Mouse (Mus musculus): ENCODE data around the gene Ggt7. TPM values are rescaled to one million over a fixed set of nuclear protein-coding genes. Genes with fewer than 3 reads are reported as not detected.

Ggt7 gene
- polyA plus RNA-seq, 1 experiment from 2014 or later, result 11.4 TPM

DNA sequence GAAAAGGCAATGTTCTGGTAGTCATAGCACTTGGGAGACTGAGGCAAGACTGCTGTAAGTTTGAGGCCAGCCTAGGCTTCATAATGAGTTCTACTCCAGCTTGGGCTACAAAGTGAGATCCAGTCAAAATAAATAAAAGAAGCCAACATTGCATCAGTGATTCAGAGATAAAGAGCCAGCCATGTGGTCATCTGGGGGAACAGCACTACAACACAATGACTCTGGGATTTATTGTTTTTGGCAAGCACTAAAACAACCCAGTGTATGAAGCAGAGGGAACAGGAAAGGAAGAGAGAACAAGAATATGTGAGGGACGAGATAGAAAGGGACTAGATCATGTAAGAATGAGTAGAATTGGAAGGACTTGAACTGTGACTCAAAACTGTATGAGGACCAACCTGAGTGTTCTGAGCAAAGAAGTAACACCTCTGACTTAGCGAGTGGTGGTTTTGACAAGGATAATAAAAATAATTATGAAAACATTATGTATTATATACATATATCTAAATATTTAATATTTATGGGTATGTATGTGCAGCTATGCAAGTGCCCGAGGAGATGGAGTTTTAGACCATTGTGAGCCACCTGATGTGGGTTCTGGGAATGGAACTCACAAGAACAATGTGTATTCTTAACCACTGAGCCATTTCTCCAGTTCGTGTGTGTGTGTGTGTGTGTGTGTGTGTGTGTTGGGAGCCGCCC lies 19.9 kb upstream of the Ggt7 start:
- no peak overlapping the region for H3K27ac ChIP-seq
- no peak for ATAC-seq (ENCODE audit: insufficient number of reproducible peaks, insufficient read depth, low FRiP score, low TSS enrichment)
- no peak overlapping the region for H3K9ac ChIP-seq
- 80% methylated on average over 5 of the region's 5 CpGs for WGBS
- no peak overlapping the region for H3K4me3 ChIP-seq
- H3K4me2 ChIP-seq (replicated peaks), result no peak overlapping the region
- H3K4me1 ChIP-seq, result no peaks in the 10 kb centered on the region
- no peaks in the 10 kb centered on the region for H3K36me3 ChIP-seq
- no peaks in the 10 kb centered on the region for H3K27me3 ChIP-seq
- H3K9me3 ChIP-seq, result no peaks in the 10 kb centered on the region

DNA sequence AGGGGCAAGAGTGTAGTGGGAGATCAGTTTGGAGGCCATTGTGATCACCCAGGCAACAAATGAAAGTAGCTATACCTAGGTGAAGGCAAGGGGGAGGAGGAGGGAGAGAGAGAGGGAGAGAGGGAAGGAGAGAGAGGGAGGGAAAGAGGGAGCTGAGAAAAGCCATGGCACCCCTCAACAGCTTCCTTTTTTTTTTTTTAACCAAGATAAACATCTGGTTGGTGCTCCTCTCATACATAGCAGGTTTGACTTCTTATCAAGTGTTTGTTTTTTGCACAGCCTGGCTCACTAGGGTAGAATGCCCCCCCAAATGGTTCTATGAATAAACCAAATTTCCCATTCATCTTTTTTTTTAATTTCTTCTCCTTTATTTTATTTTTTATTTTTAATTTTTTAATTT lies 18.3 kb upstream of the Ggt7 start:
- ATAC-seq (ENCODE audit: insufficient number of reproducible peaks, insufficient read depth, low FRiP score, low TSS enrichment), result no peak
- H3K36me3 ChIP-seq, result no peaks in the 10 kb centered on the region
- H3K9me3 ChIP-seq, result no peaks in the 10 kb centered on the region
- no peak overlapping the region for H3K9ac ChIP-seq
- no peak overlapping the region for H3K4me2 ChIP-seq (replicated peaks)
- 0 out of 2 replicates have a peak, but pooled peaks cover 8% of the 10 kb centered on the region for H3K4me1 ChIP-seq
- no peak overlapping the region for H3K4me3 ChIP-seq
- H3K27me3 ChIP-seq, result no peaks in the 10 kb centered on the region
- H3K27ac ChIP-seq, result no peak overlapping the region

DNA sequence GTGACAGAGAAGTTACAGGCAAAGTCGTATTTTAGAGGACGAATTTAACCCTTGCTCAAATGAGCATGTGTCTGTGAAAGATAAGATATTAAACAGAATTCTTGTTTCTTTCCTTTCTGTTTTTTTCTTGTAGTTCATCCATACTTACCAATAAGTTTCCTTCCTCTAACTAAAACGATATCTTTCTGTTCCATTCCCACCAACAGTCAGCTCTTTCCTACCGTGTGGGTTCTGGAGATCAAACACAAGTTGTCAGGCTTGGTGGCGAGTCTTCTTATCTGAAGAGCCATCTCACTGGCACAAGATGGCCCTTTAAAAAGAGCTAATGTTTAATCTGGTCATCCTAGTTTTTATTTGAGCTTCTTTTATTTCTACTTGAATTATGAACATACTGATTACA lies 9.3 kb upstream of the Ggt7 start:
- no peaks in the 10 kb centered on the region for H3K9me3 ChIP-seq
- no peak overlapping the region for H3K4me3 ChIP-seq
- no peak for ATAC-seq (ENCODE audit: insufficient number of reproducible peaks, insufficient read depth, low FRiP score, low TSS enrichment)

DNA sequence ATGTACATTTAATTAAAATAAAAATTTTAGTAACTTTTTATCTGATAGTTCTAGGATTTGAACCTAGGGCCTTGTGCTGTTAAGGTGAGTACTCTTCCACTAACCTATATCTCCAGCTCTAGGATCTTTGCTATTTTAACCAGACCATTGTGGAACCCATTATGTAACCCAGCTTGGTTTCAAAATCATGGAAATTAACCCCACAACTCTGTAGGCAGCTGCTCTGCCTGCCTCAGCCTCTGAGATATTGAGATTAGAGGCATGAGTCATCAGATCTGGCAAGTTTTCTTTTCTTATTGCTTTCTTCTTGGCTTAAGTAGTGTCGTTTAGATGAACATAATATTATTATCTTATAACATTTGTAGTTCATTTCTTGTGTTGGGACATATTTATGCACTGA lies 6.3 kb upstream of the Ggt7 start:
- Histone ChIP-seq H3K36me3 (no peaks in the 10 kb centered on the region), H3K4me3 (no peak overlapping the region), H3K27me3 (no peaks in the 10 kb centered on the region), H3K9ac (no peak overlapping the region), H3K27ac (no peak overlapping the region), H3K4me1 (no peaks in the 10 kb centered on the region), H3K4me2 (replicated peaks) (no peak overlapping the region), H3K9me3 (no peaks in the 10 kb centered on the region)
- ATAC-seq (ENCODE audit: insufficient number of reproducible peaks, insufficient read depth, low FRiP score, low TSS enrichment), result no peak
- WGBS, result 54% methylated on average over 1 of the region's 1 CpGs

More for the DNA sequence above, 9.3 kb upstream of the Ggt7 start:
- WGBS, result 76% methylated on average over 5 of the region's 5 CpGs
- no peaks in the 10 kb centered on the region for H3K27me3 ChIP-seq
- H3K9ac ChIP-seq, result no peak overlapping the region
- no peaks in the 10 kb centered on the region for H3K36me3 ChIP-seq
- H3K4me2 ChIP-seq (replicated peaks), result no peak overlapping the region
- H3K27ac ChIP-seq, result no peak overlapping the region
- 0 out of 2 replicates have a peak, but pooled peaks cover 4% of the 10 kb centered on the region for H3K4me1 ChIP-seq

DNA sequence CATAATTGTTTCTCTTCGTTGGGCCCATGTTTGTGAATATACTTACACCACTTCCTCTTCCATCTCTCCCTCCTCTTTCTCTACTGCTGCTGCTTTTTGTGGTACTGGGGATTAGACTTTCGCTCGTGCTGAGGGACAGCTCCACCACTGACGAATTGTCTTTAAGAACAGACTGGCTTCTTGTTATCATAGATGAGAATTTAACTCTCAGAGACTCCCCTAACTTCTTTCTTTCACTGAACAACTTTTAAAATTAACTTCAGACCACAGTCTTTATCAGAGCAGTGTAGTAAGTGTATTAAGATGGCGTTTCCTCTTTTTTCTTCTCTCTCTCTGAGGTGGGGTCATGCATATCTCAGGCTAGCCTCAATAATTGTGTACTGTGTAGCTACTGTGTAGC lies 5.7 kb upstream of the Ggt7 start:
- no peaks in the 10 kb centered on the region for H3K36me3 ChIP-seq
- H3K27me3 ChIP-seq, result no peaks in the 10 kb centered on the region
- no peak overlapping the region for H3K9ac ChIP-seq
- H3K9me3 ChIP-seq, result no peaks in the 10 kb centered on the region
- H3K4me2 ChIP-seq (replicated peaks), result no peak overlapping the region
- 0 out of 2 replicates have a peak, but pooled peaks cover 3% of the 10 kb centered on the region for H3K4me1 ChIP-seq
- WGBS, result 57% methylated on average over 5 of the region's 5 CpGs
- no peak overlapping the region for H3K27ac ChIP-seq
- no peak overlapping the region for H3K4me3 ChIP-seq
- ATAC-seq (ENCODE audit: insufficient number of reproducible peaks, insufficient read depth, low FRiP score, low TSS enrichment), result no peak

DNA sequence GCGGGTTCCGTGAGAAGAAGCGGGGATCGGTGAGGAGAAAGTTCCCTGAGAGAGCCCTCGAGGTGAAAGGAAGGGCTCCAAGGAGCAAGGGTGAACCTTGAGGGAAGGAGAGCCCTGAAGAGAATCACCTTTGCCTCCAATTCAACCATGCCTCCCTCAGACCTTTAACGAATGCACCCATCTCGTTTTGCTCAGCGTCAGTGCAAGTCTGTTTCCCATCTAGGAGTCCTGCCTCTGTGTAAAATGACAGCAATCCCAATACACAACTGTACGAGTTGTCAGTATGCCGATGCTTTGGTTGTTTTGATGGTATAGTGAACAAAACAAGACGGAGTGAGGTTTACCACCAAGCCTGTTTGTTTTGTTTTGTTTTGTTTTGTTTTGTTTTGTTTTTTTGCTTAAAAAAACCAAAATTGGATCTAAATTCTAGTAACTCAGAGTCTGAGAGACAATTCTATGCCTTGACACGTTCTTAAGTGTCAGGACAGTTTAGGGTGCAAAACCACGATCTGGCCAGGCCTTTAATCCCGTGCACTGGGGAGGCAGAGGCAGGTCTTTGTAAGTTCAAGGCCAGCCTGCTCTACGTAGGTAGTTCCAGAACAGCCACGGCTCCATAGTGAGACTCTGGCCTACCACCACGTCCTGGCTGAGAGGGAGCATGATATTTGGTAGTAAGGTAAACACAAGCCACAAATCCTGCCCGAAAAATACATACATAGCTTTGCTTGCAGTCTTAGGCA lies 664 bp upstream of the Ggt7 start:
- 24% methylated on average over 18 of the region's 18 CpGs for WGBS
- ATAC-seq (ENCODE audit: insufficient number of reproducible peaks, insufficient read depth, low FRiP score, low TSS enrichment), result no peak

DNA sequence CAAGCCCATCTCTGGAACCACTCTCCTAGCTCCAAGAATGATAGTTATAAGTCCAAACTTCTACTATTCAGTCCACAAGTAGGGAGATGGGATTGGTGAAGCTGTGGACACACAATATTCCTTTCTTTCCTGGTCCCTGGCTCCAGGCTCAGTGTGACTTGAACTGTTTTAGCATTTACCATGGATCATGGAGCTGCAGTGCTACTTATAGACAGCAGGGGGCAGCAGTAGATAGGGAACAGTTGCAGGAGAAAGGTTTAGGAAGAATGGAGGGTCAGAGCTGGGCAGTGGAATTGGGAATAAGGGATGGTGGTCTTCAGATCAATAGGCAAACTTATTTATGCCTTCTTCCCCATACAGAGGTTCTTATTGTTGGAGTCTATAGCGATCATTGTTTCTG lies 2.1 kb downstream of the Ggt7 start:
- H3K27me3 ChIP-seq, result peaks cover 26% of the 10 kb centered on the region
- no peaks in the 10 kb centered on the region for H3K9me3 ChIP-seq
- ATAC-seq (ENCODE audit: insufficient number of reproducible peaks, insufficient read depth, low FRiP score, low TSS enrichment), result no peak
- H3K9ac ChIP-seq, result no peak overlapping the region
- H3K4me2 ChIP-seq (replicated peaks), result no peak overlapping the region
- WGBS, result 4% methylated on average over 1 of the region's 1 CpGs
- no peak overlapping the region for H3K27ac ChIP-seq
- H3K4me1 ChIP-seq, result peaks cover 3% of the 10 kb centered on the region; the same call in 1 of the 2 replicates
- no peaks in the 10 kb centered on the region for H3K36me3 ChIP-seq
- H3K4me3 ChIP-seq, result no peak overlapping the region

More for the DNA sequence above, 664 bp upstream of the Ggt7 start:
- peak overlapping the region; percentile 60 for H3K4me2 ChIP-seq (replicated peaks)
- H3K36me3 ChIP-seq, result no peaks in the 10 kb centered on the region
- H3K27me3 ChIP-seq, result peaks cover 21% of the 10 kb centered on the region
- H3K9ac ChIP-seq, result peak overlapping the region; percentile 60
- H3K4me1 ChIP-seq, result peaks cover 3% of the 10 kb centered on the region; the same call in 1 of the 2 replicates
- H3K27ac ChIP-seq, result no peak overlapping the region
- H3K4me3 ChIP-seq, result peak overlapping the region; percentile 76
- H3K9me3 ChIP-seq, result no peaks in the 10 kb centered on the region

DNA sequence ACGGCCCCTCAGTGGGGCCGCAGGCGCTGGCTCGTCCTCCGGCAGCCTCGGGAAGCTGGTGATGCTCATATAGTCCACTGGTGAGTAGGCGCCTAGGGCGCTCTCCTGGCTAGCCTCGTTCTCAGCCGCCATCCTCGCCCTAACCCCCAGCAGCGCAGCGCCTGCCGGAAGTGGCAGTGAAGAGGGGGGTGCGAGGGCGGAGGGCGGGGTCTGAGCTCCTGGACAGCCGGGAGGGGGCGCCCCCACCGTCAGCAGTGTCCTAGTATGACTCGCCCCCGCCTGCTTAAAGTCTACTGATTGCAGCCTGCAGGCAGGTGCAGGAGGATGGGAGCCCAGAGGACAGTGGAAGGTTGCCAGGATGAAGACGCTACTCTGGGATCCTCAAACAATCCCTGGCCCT lies 3.4 kb downstream of the Ggt7 start:
- no peaks in the 10 kb centered on the region for H3K9me3 ChIP-seq
- no peak for ATAC-seq (ENCODE audit: insufficient number of reproducible peaks, insufficient read depth, low FRiP score, low TSS enrichment)
- 2% methylated on average over 23 of the region's 23 CpGs for WGBS

DNA sequence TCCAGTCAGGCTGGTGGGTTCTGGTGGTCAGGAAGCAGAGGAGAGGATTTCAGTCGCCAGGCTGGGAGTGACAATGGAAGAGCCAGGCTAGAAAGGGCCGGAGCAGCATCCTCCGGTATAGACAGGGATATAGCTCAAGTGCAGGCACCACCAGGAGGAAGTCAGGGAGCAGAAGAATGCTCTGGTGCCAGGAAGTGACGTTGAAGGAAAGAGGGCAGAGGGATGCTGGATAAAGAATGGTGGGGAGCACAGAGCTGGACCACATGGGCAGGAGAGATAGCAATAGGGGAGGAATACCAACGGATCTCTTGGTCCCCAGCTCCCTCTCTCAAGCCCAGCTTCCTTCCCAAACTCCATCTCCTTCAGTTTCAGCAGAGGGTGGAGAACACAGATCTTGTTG lies 4.5 kb downstream of the Ggt7 start:
- Histone ChIP-seq H3K4me3 (0 out of 2 replicates have a peak overlapping the region, but pooled peaks have one; percentile 42), H3K27ac (no peak overlapping the region), H3K9me3 (no peaks in the 10 kb centered on the region), H3K4me2 (replicated peaks) (0 out of 2 replicates have a peak overlapping the region, but pooled peaks have one; percentile 68), H3K4me1 (no peaks in the 10 kb centered on the region; the same call in 1 of the 2 replicates), H3K27me3 (peaks cover 26% of the 10 kb centered on the region), H3K36me3 (no peaks in the 10 kb centered on the region), H3K9ac (no peak overlapping the region)
- 60% methylated on average over 5 of the region's 5 CpGs for WGBS
- ATAC-seq (ENCODE audit: insufficient number of reproducible peaks, insufficient read depth, low FRiP score, low TSS enrichment), result no peak

More for the DNA sequence above, 3.4 kb downstream of the Ggt7 start:
- Histone ChIP-seq H3K4me2 (replicated peaks) (peak overlapping the region; percentile 68), H3K27me3 (peaks cover 26% of the 10 kb centered on the region), H3K4me3 (peak overlapping the region; percentile 42), H3K27ac (no peak overlapping the region), H3K36me3 (no peaks in the 10 kb centered on the region), H3K9ac (peak overlapping the region; percentile 52), H3K4me1 (peaks cover 3% of the 10 kb centered on the region; the same call in 1 of the 2 replicates)

DNA sequence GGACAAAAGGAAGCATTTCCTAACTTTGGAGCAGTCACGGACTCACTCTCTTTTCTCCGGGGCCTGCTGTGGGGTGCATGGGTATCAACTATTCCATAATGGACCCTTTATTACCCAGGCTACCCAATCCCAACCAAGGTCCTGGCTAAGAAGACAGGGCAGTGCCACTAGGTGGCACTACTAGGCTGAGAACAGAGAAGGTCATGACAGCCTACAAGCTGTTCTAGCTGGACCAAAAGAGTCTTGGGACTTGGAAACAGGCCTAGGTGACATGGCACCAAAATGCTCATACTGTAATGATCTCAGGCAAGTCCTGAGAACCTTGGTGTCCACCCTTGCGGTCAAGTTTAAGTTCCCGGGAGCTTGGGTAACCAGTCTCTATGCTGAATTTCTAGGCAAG lies 5.6 kb downstream of the Ggt7 start:
- H3K9ac ChIP-seq, result no peak overlapping the region
- 43% methylated on average over 4 of the region's 4 CpGs for WGBS
- no peak overlapping the region for H3K27ac ChIP-seq
- no peak for ATAC-seq (ENCODE audit: insufficient number of reproducible peaks, insufficient read depth, low FRiP score, low TSS enrichment)
- H3K36me3 ChIP-seq, result no peaks in the 10 kb centered on the region
- peaks cover 26% of the 10 kb centered on the region for H3K27me3 ChIP-seq
- no peaks in the 10 kb centered on the region; the same call in 1 of the 2 replicates for H3K4me1 ChIP-seq
- H3K9me3 ChIP-seq, result no peaks in the 10 kb centered on the region
- H3K4me3 ChIP-seq, result no peak overlapping the region
- H3K4me2 ChIP-seq (replicated peaks), result no peak overlapping the region

DNA sequence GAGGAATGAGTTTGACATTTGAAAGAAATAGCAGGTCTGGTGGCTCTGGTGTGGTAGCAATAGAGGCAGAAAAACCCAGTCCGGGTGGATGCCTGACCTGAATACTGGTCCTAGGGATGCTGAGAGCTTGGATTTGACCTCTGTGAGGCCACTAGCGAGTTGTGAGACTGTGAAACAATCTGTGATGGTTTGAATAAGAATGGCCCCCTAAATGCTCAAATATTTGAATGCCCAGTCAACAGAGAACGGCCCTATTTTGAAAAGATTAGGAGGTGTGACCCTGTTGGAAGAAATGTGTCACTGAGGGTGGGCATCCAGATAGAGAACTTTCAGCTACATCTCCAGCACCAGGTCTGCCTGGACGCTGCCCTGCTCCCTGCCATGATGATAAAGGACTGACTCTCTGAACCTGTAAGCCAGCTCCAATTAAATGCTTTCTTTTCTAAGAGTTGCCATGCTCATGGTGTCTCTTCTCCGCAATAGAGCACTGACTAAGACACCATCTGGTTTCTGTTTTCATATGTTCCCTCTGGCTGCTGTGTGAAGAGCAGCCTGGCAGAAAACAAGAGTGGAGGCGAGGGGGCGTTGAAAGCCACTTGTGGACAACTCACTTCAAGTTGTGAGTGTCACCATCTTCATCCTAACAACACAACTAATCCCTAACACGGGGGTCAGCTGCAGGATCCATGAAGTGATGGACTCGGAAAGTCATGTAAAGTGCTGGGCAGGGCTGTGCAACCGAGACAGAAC lies 10.1 kb downstream of the Ggt7 start:
- 71% methylated on average over 10 of the region's 10 CpGs for WGBS
- H3K27me3 ChIP-seq, result no peaks in the 10 kb centered on the region
- 0 out of 2 replicates have a peak, but pooled peaks cover 6% of the 10 kb centered on the region for H3K4me1 ChIP-seq
- H3K4me2 ChIP-seq (replicated peaks), result no peak overlapping the region
- H3K4me3 ChIP-seq, result no peak overlapping the region
- no peaks in the 10 kb centered on the region for H3K9me3 ChIP-seq
- ATAC-seq (ENCODE audit: insufficient number of reproducible peaks, insufficient read depth, low FRiP score, low TSS enrichment), result no peak
- H3K9ac ChIP-seq, result no peak overlapping the region
- no peak overlapping the region for H3K27ac ChIP-seq
- H3K36me3 ChIP-seq, result no peaks in the 10 kb centered on the region
